Mouse (Mus musculus) gastrocnemius, postnatal 10 days (tissue): ENCODE measurements at regions not wholly inside any gene's neighbourhood (a gene's known extent, or its start where the extent isn't known, plus 50 kb on each side); places are given as distances from the start of the nearest gene placed in this dataset.
"Not testable (repeated sequence)": the region's sequence is repeated elsewhere in the genome, so short reads cannot be mapped to it uniquely, and the experiment has no call there.

Experiments used
- DNase-seq: peaks from one replicate; pipeline ENCODE4 v3.0.0; 2021; ENCODE audit warnings: mixed read lengths

GRCm38 (mm10) chr17:47269053-47269891 lies 99.4 kb upstream of the Mrps10 start:
- DNase-seq, result no peak

GRCm38 (mm10) chr17:47267843-47268242 lies 100.8 kb upstream of the Mrps10 start:
- no peak for DNase-seq

- DNase-seq, result no peak
Observed at GRCm38 (mm10) chr17:47267076-47267475, 101.6 kb upstream of the Mrps10 start.

- no peak for DNase-seq
Observed at GRCm38 (mm10) chr17:47266335-47266734, 102.4 kb upstream of the Mrps10 start.

- no peak for DNase-seq
Observed at GRCm38 (mm10) chr17:47262986-47263385, 105.7 kb upstream of the Mrps10 start.

- DNase-seq, result no peak
Observed at GRCm38 (mm10) chr17:47262141-47262540, 106.5 kb upstream of the Mrps10 start.

- DNase-seq, result no peak
Observed at GRCm38 (mm10) chr17:47260976-47261375, 107.7 kb upstream of the Mrps10 start.

- DNase-seq, result no peak
Observed at GRCm38 (mm10) chr17:47258296-47258695, 110.4 kb upstream of the Mrps10 start.

- no peak for DNase-seq
Observed at GRCm38 (mm10) chr17:47255209-47255608, 113.5 kb upstream of the Mrps10 start.

GRCm38 (mm10) chr17:47254026-47254425 lies 114.7 kb upstream of the Mrps10 start:
- no peak for DNase-seq

- DNase-seq, result no peak
Observed at GRCm38 (mm10) chr17:47250001-47250400, 118.7 kb upstream of the Mrps10 start.

- DNase-seq, result no peak
Observed at GRCm38 (mm10) chr17:47249176-47249575, 119.5 kb upstream of the Mrps10 start.

- peak; percentile 19 for DNase-seq
Observed at GRCm38 (mm10) chr17:47248053-47248452, 120.6 kb upstream of the Mrps10 start.

GRCm38 (mm10) chr17:47247516-47247915 lies 121.2 kb upstream of the Mrps10 start:
- DNase-seq, result no peak

GRCm38 (mm10) chr17:47246605-47247004 lies 122.1 kb upstream of the Mrps10 start:
- DNase-seq, result no peak

GRCm38 (mm10) chr17:47245635-47246034 lies 123.1 kb upstream of the Mrps10 start:
- no peak for DNase-seq

- DNase-seq, result no peak
Observed at GRCm38 (mm10) chr17:47239086-47239485, 129.6 kb upstream of the Mrps10 start.

- DNase-seq, result not testable (repeated sequence)
Observed at GRCm38 (mm10) chr17:47237881-47238280, 130.8 kb upstream of the Mrps10 start.

- no peak for DNase-seq
Observed at GRCm38 (mm10) chr17:47234343-47234742, 134.3 kb upstream of the Mrps10 start.

GRCm38 (mm10) chr17:47233003-47233678 lies 135.5 kb upstream of the Mrps10 start:
- no peak for DNase-seq

- no peak for DNase-seq
Observed at GRCm38 (mm10) chr17:47230715-47231114, 138.0 kb upstream of the Mrps10 start.

- no peak for DNase-seq
Observed at GRCm38 (mm10) chr17:47226391-47226790, 142.3 kb upstream of the Mrps10 start.
